Mouse (Mus musculus) lung, postnatal 0 days (tissue): Measurements from ENCODE around the gene Smpdl3a. TPM values are rescaled to one million over a fixed set of nuclear protein-coding genes. Genes with fewer than 3 reads are reported as not detected.

Experiments
- ATAC-seq: fragments of 200-750 bp; cut with Nextera tagmentation; 2 replicates; pipeline ENCODE4 v1.8.0; 2017; ENCODE audit warnings: moderate library complexity
- DNase-seq: peaks from one replicate; pipeline ENCODE4 v3.0.0-alpha.2; 2016; ENCODE audit warnings: low spot score
- H3K27ac ChIP-seq: fragments of 300-500 bp; sonication (generic); 2 replicates; pipeline ENCODE4 v1.5.1; 2014; ENCODE audit warnings: antibody characterized with exemption, mild to moderate bottlenecking, low read length, mixed read lengths
- H3K27me3 ChIP-seq: fragments of 300-500 bp; sonication (generic); replicated peaks from 2 replicates; pipeline ENCODE4 v1.6.1; 2014; ENCODE audit warnings: low read length, mixed read lengths; ENCODE audit not compliant: insufficient read depth
- H3K36me3 ChIP-seq: fragments of 300-500 bp; sonication (generic); 2 replicates; pipeline ENCODE4 v1.6.1; 2014; ENCODE audit warnings: low read length, mixed read lengths; ENCODE audit not compliant: insufficient read depth
- H3K4me1 ChIP-seq: fragments of 300-500 bp; sonication (generic); 2 replicates; pipeline ENCODE4 v1.6.1; 2014; ENCODE audit warnings: antibody characterized with exemption, low read depth, low read length, mixed read lengths; ENCODE audit not compliant: insufficient read depth
- H3K4me2 ChIP-seq: fragments of 300-500 bp; sonication (generic); replicated peaks from 2 replicates; pipeline ENCODE4 v1.6.1; 2014; ENCODE audit warnings: low read depth, mild to moderate bottlenecking, low read length, moderate library complexity, mixed read lengths
- H3K4me3 ChIP-seq: fragments of 300-500 bp; sonication (generic); 2 replicates; pipeline ENCODE4 v1.5.1; 2014; ENCODE audit warnings: low read depth, low read length
- H3K9ac ChIP-seq: fragments of 300-500 bp; sonication (generic); replicated peaks from 2 replicates; pipeline ENCODE4 v1.6.1; 2014; ENCODE audit warnings: low read depth, mild to moderate bottlenecking
- H3K9me3 ChIP-seq: fragments of 300-500 bp; sonication (generic); 2 replicates; pipeline ENCODE4 v1.6.1; 2016; ENCODE audit warnings: low read length, mixed read lengths
- CTCF ChIP-seq: IDR thresholded peaks from 2 replicates; pipeline ENCODE4 v1.5.1; 2016; ENCODE audit warnings: antibody characterized with exemption, mild to moderate bottlenecking
- EP300 ChIP-seq: IDR thresholded peaks from 2 replicates; pipeline ENCODE4 v1.6.1; 2016; ENCODE audit warnings: antibody characterized with exemption, mild to moderate bottlenecking, control low read depth
- WGBS: fragments of 180-500 bp; shearing (Covaris S2); extraction: QIAGEN DNeasy Blood & Tissue Kit; methylation state at CpG from one replicate; pipeline ENCODE4 v1.1.7; 2014; 5-methylcytosine and 5-hydroxymethylcytosine counted together
- polyA plus RNA-seq: library from polyadenylated mRNA; unstranded; fragments of >200 nt; fragmentation: Nextera tagmentation; extraction: Ambion mirVana; gene quantifications from 2 replicates; pipeline ENCODE4 v1.2.1, GENCODE M21; 2015

Gene Smpdl3a
- polyA plus RNA-seq, 1 experiment from 2014 or later = 92.6 TPM

DNA sequence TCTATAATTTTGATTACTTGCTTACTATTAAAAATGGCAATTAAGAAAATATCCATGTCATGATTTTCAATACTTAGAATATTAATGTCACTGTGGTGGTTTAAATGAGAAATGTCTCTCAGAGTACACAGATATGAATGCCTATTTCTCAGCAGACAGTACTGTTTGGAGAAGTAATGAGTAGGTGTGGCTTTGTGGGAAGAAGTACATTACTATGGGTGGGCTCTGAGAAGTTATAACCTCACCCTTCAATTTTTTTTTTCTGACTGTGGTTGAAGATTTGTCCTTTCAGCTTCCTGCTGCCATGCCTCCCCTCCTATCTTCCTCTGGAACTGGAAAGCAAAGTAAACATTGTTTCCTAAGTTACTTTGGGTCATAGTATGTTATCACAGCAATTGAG, 41.8 kb downstream of the Smpdl3a start:
- no peak overlapping the region for H3K9ac ChIP-seq
- no peak for ATAC-seq

DNA sequence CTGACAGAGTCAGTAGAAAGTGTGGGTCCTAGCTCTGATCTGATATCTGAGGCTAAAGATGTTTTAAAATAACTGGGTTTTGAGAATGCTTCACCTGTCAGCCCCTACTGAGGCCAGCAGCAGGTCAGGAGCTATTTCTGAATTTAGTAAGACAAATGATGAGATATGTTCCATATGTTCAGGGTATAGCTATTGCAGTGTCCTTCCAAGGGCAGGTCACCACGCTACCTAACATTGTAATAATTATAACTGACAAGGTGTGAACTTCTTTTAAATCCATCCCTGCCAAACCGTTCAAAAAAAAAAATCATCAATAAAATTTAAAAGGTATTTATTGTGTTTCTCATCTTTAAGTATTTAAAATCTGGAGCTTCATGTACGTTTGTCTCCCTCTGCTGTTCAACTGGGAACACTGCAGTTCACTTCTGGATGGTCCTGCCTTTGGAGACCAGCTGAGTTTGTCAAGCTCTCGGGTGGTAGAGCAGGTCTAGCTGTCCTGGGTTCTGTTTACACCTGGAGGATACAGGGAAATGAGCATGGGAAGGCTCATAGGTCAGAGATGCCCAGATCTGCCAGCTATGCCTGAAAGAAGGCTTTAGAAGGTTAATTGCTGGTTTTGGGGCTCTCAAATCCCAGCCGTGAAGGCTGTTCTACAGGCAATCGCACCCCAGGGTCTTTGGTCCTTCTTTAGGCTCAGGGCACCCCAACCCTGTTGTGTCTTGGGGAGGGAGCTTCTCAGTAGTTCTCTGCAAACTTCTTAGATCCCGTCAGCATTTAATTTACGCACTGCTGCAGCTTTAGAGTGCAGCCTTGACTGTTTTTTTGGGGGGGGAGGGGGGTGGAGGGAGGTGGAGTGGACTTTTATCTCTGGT, 47.7 kb downstream of the Smpdl3a start:
- WGBS = 35% methylated on average over 8 of the region's 8 CpGs
- TF ChIP-seq CTCF (peak; percentile 89), EP300 (no peak)
- Histone ChIP-seq H3K27ac (no peak overlapping the region), H3K4me1 (no peaks in the 10 kb centered on the region), H3K36me3 (no peaks in the 10 kb centered on the region), H3K27me3 (no peaks in the 10 kb centered on the region), H3K4me2 (no peak overlapping the region), H3K9ac (no peak overlapping the region), H3K4me3 (no peak overlapping the region), H3K9me3 (no peaks in the 10 kb centered on the region)
- ATAC-seq = no peak
- DNase-seq = peak; percentile 71

More for the DNA sequence above, 41.8 kb downstream of the Smpdl3a start:
- Histone ChIP-seq H3K4me3 (no peak overlapping the region), H3K4me1 (no peaks in the 10 kb centered on the region), H3K27ac (no peak overlapping the region), H3K27me3 (no peaks in the 10 kb centered on the region), H3K9me3 (no peaks in the 10 kb centered on the region), H3K4me2 (no peak overlapping the region), H3K36me3 (no peaks in the 10 kb centered on the region)
- TF ChIP-seq CTCF (no peak), EP300 (no peak)
- DNase-seq = no peak

GRCm38 (mm10) chr10:57847916-57848682, 54.0 kb downstream of the Smpdl3a start:
- 49% methylated on average over 6 of the region's 6 CpGs for WGBS
- TF ChIP-seq EP300 = no peak
- TF ChIP-seq CTCF = peak; percentile 75
- no peak overlapping the region for H3K4me2 ChIP-seq
- peak; percentile 54 for DNase-seq
- no peak overlapping the region for H3K9ac ChIP-seq
- no peak overlapping the region for H3K4me3 ChIP-seq
- no peak for ATAC-seq
- no peaks in the 10 kb centered on the region for H3K27me3 ChIP-seq
- no peak overlapping the region for H3K27ac ChIP-seq
- H3K36me3 ChIP-seq = no peaks in the 10 kb centered on the region
- no peaks in the 10 kb centered on the region for H3K9me3 ChIP-seq
- H3K4me1 ChIP-seq = no peaks in the 10 kb centered on the region

Other genes starting within 250 kb of the Smpdl3a start
- gene Pkib, start 162.4 kb upstream of the Smpdl3a start, polyA plus RNA-seq = 2.2 and 3.5 TPM in 2 replicates
- gene Fabp7, start 9.5 kb upstream of the Smpdl3a start, polyA plus RNA-seq = 8.6 and 12.9 TPM in 2 replicates